Mouse (Mus musculus): ENCODE measurements around the gene Dixdc1. TPM values are rescaled to one million over a fixed set of nuclear protein-coding genes. Genes with fewer than 3 reads are reported as not detected.

The Dixdc1 gene
- total RNA-seq, 2 experiments from 2014 or later, result 0.22 to 0.42 TPM

DNA sequence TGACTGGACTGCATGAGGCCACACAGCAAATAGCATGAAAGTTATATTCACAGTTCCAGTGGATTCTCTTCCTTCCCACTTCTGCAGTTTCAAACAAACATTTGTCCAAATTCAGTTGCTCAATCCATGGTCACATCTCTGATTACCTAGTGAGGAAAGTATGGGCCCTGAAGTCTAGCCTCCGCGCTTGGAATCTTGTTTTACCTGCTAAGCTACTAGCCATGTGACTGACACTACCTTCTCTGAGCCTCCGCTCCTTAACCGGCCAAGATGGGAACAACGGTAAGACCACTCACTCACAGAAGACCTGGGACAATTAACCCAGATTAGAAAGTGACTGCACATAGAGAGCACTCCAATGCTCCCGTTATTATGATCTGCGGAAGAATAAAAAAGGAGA lies 6.5 kb upstream of the Dixdc1 start:
- no peak for ATAC-seq (replicated peaks; ENCODE audit: poor library complexity)

DNA sequence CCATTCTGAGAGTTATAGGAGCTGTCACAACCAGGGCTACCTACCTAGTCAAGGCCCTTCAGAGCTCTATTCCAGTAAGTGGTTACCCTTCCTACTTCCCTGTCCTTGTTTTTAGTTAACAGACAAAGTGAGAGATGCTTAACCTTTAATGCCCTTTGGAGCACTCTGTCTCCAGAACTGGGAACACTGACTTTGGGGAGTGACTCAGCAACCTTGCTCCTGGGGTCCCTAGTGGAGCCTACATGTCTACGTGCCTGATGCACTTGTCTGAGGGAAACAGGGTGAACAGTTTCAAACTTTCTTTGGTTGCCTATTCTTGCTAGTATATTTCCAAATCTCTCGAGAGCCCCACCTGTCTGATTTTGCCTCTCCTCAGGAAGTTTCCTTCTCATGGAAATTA lies 3.4 kb upstream of the Dixdc1 start:
- no peak for ATAC-seq (replicated peaks; ENCODE audit: poor library complexity)

DNA sequence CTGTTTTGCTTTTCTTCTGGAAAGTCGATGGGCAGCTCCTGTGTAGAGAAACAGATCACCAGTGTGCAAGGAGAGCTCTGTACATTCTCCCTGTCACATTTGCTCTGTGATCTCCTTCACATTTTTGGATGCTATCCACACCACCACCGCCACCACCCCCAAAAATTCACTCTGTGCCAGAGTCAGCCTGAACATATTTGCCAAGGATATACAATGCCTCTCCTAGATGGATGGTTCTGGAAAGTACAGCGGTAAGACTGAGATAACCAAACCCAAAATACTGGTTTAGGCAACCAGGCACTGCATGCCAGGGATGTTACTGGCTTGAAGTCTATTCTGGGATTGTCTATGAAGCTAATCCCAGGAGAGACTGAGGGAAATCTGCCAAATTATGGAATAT lies 2.9 kb upstream of the Dixdc1 start:
- no peak for ATAC-seq (replicated peaks; ENCODE audit: poor library complexity)

DNA sequence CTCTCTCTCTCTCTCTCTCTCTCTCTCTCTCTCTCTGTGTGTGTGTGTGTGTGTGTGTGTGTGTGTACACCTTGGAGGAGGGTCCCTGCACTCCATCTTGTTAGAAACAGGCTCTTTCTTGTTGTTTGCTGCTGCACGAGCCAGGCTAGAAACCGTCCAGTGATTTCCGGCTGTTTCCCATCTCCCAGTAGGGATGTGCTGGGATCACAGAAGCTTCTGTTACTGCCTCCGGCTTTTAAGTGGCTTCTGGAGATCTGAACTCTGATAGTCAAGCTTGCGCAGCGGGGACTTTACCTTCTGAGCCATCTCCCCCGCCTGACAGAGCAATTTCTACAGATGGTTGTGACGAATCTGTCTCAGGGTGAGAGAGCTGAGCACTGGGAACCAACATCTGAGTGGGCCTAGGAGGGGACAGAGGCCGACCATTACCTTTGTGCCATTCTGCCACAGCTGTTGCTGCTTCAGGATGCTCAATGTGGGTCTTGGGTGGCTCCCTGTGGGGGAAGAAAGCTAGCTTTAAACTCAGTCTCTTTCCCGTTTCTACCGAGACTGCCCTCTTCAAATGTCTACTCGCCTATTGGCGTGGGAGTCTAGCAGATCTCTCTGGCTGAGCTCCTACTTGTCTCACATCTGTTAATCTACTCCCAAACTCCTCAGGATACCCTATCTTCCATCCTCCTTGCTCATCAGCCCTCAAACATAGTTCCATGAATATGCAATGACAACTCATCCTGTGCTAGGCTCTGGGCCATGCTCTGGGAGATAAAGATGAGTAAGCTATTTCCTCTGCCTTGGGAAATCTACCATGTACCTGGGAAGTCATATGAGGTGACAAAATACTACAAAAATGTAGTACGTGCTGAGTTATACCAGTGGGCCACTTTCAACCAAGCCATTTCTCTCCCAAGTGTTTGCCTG lies 1.8 kb upstream of the Dixdc1 start:
- no peak for ATAC-seq (replicated peaks; ENCODE audit: poor library complexity)

DNA sequence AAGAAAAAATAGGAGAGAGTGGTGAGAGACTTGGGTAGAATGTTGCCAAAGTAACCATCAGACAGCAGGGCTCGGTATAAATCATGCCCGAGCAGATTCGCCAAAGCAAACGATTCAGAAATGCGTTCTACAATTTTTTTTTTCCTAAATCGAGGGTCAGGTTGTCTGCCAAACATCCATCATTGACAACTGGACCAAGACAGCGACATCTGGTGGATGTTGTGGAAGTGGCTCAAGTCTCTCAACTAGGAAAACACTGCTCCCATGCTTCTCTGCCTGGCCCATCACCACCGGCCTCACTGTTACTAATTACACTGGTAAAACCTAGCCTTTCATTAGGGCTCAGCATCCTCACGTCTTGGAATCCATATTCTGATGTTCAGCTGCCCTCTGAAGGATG lies 4.3 kb downstream of the Dixdc1 start:
- peak; percentile 46; the same call in 1 of the 2 replicates for ATAC-seq (replicated peaks; ENCODE audit: poor library complexity)

DNA sequence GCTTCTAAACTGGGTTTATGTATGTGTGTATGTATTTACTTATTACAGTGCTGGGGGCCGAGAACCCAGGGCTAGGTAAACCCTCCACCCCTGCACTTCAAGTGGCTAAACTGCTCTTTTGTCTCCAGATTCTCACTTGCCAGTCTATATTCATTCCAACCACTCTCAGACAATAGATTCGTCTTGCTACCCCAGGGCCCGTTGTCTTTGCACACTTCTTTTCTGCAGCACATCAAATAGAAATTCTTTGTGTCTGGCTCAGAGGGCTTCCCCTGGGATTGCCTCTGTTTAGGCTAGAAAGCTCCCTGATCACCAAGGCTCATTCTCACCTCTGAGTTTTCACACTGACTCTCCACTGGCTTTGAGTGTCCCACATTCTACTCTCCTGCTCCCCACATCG lies 6.8 kb downstream of the Dixdc1 start:
- ATAC-seq (replicated peaks; ENCODE audit: poor library complexity), result no peak

DNA sequence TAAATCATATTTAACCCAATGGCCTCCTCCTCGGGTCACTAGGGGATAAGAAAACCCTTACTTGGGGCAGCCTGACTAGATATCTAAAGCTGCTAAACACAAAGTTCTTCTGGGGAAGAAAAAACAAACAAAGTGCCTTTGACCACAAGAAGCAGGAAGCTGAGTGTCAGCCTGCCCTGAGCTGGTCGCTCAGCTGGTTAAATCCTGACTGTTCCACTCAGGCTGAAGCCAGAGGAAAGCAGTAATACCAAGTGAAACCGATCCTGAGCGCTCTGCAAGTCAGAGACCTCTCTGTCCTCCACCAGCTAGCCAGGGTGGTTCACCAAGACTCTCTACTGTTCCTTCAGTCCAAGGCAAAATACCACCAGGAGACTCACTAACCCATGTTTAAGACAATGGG lies 9.7 kb downstream of the Dixdc1 start:
- ATAC-seq (replicated peaks; ENCODE audit: poor library complexity), result 0 out of 2 replicates have a peak, but pooled peaks have one; percentile 29

DNA sequence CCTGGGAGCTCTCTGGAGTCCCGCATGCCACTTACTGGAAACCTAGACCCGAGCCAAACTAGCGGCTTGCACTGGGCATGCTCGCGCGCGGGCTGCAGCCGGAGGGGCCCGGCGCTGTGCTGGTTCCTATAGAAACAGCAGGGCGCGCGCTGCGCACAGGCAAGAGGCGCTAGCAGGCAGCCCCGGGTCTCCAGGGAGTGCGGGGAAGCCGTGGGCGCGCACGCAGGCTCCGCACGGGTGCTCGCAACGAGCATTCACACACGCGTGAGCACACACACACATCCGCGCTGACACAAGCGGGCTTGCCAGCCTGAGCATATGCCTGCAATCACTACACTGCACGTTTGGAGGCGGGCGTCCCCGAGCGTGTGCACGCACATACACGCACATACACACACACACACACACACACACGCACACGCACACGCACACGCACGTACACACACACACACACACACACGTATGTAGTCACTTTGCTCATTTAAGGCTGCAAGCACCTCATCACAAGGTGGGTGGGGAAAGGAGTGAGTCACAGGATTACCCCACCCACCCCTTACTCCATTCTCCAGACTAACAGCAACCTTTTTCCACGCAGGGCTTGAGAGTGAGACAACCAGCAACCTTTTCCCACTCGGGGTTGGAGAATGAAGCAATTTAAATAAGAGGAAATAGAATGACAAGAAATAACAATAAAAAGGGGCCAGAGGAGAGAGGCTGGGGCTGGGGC lies 11.2 kb downstream of the Dixdc1 start:
- ATAC-seq (replicated peaks; ENCODE audit: poor library complexity), result peak; percentile 67

DNA sequence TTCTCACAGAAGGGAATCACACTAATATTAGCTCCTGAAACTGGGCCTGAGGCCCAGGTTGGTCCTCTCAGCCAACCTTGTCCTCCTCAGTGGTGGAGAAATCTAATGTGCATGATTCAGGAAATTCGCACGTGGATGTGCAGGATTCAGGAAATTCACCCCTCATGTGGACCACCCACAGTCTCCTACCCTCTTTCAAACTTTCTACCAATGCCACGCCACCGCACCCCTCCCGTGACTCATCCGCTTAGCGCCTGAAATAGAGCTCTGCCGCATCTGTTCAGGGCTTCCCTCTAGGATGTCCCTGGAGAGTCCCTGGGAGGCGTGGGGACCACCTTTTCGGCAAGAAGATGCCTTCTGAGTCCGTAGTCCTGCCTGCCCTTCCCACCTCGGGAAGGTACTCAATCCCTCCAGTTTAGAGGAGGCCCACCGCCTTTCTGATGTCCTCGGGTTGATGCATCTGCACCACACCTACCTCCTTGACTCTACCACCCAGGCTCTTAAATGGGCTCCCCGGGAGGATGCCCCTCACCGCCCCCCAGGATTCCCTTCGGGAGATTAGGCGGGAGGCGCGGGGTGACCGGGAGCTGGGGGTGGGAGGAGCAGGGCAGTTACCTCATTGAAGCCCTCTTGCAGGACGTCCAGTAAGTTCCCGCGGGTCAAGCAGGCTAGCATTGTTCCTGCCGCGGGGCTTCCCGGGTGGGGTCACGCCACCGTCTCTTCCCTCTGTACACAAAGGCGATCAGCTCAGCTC lies 12.0 kb downstream of the Dixdc1 start:
- no peak for ATAC-seq (replicated peaks; ENCODE audit: poor library complexity)

DNA sequence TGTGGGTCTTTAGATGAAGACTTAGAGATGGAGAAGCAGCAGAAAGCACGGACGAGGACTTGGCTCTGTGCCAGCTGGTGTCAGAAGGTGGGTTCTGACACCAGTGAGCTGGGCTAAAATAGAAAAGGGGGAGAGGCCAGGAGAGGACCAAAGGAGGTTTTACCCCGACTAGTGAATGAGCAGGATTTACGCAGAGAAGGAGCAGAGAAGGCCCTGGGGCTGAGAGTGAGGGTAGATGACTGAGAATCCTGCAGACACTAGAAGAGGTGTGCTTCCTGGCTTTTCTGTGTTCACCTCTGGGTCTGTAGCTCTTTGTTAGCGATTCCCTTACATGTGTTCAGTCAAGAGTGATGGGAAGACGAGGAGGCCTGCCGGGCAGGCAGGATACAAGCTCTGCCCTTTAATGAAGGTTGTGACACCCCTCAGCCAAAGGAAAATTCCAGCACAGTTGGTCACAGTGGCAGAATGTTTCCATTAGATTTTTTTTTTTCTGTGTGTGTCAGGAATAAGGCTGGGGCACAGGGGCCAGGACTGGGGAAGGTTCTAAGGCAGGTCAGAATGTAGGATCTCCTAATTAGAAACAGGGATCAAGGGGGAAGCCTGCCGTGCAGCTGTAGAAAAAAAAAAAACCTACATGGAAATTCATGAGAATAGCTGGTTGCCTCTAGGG lies 13.3 kb downstream of the Dixdc1 start:
- no peak for ATAC-seq (replicated peaks; ENCODE audit: poor library complexity)

DNA sequence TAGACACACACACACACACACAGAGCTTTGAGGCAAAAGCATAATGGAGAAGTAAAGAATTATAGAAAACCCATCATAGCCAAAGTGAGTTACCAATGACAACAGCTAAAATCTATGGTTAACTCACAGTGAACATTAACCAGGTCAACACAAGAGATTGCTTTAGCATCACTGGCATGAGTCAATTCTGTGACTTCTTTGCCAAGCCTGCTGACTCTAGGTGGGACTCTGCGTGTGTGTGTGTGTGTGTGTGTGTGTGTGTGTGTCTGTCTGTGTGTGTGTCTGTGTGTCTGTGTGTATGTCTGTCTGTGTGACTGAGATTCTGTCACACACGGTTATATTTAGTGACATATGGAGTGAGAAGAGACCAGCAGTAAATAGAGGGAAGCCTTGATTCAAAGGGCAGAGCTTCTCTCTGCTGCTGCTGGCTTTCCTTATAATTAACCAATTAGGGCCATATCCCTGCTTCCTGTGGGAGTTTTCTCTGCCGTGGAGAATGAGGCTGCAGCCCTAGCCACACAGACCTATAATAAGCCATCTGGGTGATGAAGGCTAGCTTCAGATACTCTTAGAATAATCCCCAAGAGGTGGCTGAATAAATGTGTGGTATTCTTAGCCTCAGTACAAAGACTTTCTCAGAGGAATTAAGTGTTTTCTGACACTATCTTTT lies 14.5 kb downstream of the Dixdc1 start:
- ATAC-seq (replicated peaks; ENCODE audit: poor library complexity), result no peak

DNA sequence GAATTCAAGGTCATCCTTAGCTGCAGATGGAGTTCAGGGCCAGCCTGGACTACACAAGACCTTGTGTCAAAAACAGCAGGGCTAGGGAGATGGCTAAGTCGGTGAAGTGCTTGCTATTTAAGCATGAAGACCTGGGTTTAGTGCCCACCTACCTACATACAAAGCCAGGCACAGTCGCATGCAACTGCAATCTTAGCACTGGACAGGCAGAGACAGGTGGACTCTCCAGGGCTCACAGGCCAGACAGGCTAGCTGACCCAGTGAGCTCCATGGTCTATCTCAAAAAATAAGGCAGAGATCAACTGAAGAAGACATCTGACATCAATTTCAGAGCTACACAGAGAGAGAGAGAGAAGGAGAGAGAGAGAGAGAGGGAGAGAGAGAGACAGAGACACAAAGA lies 15.2 kb downstream of the Dixdc1 start:
- ATAC-seq (replicated peaks; ENCODE audit: poor library complexity), result no peak

DNA sequence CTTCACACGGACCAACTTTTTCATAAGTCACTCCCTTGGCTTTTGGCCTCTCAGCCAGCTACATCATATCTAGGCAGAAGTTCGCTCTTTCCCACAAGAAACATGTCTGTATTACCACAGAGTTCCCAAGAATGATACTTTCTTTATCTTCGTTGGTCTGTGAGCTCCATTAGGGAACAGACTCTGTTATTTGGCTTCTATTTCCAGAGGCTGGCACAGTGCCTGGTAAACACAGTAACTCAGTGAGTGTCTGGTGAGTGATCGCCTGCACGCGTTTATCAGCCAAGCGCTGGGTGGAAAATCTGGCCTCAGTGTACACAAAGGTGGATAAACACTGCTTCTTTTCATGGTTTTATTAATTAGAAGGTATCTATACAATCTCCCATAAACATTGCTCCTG lies 15.9 kb downstream of the Dixdc1 start:
- ATAC-seq (replicated peaks; ENCODE audit: poor library complexity), result 0 out of 2 replicates have a peak, but pooled peaks have one; percentile 14

DNA sequence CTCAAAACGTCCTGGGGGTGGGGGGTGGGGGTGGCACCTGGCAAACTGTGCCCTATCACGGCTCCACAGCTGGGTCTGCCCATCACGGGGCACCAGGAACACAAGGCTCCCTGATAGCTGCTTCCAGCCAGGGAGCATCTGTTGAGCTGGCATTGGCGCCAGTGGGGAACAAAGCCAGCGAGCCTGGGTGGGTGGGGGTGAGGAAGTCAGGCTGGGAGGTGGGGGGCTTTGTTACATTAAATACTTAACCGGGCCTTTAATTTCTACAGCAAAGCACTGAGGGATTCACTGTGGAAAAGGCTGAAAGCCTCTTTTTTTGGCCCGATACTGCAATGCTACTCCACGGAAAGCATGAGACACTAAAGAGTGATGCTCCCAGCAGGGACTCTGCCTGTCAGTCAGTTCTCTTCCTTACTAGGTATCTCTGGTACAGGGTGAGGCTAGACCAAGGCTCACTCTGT lies 16.8 kb downstream of the Dixdc1 start:
- no peak; the same call in 1 of the 2 replicates for ATAC-seq (replicated peaks; ENCODE audit: poor library complexity)

DNA sequence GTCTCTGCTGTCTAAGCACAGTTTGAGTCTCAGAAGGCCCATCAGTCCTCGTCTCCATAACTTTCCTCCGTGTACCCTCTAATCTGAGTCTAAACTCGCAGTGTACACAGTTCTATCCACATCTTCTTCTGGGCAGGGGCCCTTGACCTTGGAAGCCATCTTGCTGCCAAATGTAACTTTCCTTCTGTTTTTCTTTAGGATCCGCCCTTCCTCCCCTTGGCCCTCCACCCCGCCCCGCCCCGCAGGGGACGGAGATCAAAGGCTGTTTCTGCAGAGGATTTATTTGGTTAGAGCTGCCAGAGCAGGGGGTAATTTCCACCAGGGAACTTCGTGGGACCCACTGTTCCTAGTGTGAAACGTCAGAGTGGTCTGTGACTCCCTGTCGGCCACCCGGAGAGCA lies 18.3 kb downstream of the Dixdc1 start:
- no peak for ATAC-seq (replicated peaks; ENCODE audit: poor library complexity)

DNA sequence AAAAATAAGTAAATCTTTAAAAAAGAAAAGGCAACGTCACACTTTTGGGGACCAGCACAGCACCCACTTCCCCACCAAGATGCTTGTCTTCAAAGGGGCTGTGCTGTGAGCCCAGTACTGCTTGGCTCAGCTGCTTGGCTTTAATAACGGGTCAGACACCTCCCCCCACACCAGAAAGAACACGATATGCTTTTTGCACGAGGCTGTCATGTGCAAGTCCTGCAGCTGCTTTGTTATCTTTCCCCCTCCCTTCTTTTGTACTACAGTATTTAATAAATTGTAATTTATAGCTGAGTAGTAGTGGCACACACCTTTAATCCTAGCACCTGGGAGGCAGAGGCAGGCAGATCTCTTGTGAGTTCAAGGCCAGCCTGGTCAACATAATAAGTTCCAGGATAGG lies 20.4 kb downstream of the Dixdc1 start:
- no peak for ATAC-seq (replicated peaks; ENCODE audit: poor library complexity)

DNA sequence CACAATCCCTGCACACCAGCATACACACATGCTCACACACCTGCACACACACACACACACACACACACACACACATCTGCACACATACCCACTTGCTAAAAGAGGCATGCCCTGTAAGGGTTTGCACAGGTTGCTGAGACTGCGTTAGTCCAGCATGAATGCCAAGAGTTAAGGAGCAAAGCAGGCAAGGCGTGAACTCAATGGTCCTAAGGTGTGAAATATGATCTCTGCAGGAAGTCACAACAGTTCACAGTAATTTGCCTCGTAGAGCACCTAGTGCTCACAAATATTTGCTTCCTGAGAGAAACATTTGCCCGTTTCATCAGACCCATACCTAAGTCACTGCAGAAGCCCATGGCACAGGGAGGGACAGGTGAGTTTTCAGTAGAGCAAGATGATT lies 25.1 kb downstream of the Dixdc1 start:
- no peak for ATAC-seq (replicated peaks; ENCODE audit: poor library complexity)

DNA sequence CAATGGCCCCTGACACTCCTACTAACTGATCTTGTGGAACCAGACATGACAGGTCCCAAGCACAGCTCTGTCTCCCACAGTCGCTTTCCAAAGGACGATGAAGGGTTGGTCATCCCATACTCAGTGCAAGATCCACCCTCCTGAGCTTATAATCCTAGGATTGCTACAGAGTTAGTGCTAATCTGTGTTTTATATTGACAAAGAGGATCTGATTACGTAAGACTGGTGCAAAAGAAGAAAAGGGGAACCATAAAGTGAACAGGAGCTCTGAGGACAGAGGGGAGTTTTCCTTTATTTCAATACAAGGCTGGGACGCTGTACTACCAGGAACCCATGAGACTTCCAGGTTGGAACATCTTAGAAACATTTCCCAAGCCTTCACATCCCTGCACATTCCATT lies 28.0 kb downstream of the Dixdc1 start:
- peak; percentile 82 for ATAC-seq (replicated peaks; ENCODE audit: poor library complexity)

DNA sequence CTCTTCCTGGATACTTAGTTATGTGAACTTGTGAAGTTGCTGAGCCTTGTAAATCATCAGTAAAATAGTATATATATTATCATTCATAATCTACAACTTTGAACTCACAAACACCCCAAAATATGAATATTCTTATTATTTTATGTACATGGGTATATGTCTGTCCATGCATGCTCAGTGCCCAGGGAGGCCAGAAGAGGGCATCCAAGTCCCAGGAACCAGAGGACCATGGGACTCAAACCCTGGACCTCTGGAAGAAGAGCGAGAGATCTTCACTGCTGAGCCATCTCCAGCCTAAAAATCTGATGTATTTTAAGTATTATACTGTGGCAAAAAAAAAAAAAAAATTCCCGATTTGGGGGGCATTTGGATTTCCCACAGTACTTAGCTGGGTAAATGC lies 30.2 kb downstream of the Dixdc1 start:
- peak; percentile 49 for ATAC-seq (replicated peaks; ENCODE audit: poor library complexity)

DNA sequence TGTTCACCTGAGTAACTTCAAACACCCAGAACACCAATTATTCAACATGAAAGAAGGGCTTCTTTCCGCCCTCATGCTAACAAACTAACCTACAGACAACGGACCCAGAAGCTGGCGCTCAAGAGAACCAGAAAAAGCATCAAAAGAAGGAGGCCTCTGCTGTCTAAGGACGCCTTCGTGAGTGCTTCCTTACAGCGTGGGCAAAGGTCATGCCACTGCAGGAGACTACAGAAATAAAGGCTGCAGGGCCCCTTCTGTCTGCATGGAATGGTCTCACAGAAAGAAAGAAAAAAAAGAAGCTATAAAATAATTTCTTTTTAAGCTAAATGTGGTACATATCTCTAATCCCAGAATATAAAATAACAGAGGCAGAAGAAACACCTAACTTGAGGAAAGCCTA lies 34.4 kb downstream of the Dixdc1 start:
- ATAC-seq (replicated peaks; ENCODE audit: poor library complexity), result no peak
